Comparison of ENCODE assay signal across 8 mouse cellular contexts in genomic region chr16:10664921-10665894, GRCm38 (mm10).
DNase-seq lines count a peak whose midpoint lies in the region; ATAC-seq and TF ChIP-seq lines count a peak whose summit lies in the region.

No protein-coding gene starts in this region.

- H3K9me3 ChIP-seq in kidney, embryonic 16.5 days (ENCODE audit: low read length) = no peaks in the 10 kb centered on the region

- 0 out of 2 replicates have a peak, but pooled peaks cover 7% of the 10 kb centered on the region for H3K4me1 ChIP-seq in kidney, embryonic 16.5 days (ENCODE audit: insufficient read depth, low read length)
- peaks cover 6% of the 10 kb centered on the region; the same call in 1 of the 2 replicates for H3K4me1 ChIP-seq in spleen, adult 2 months (ENCODE audit: control insufficient read depth, insufficient read depth, insufficient read length)

- no peaks in the 10 kb centered on the region for H3K27me3 ChIP-seq in kidney, embryonic 16.5 days (ENCODE audit: insufficient read depth, low read length)
- no peaks in the 10 kb centered on the region for H3K27me3 ChIP-seq in spleen, adult 2 months (ENCODE audit: control insufficient read depth, insufficient read depth, low read length)

- 46% methylated on average over 12 of the region's 12 CpGs for WGBS in kidney, embryonic 16.5 days
- 41% methylated on average over 12 of the region's 12 CpGs for WGBS in spleen, adult 2 months

- H3K4me3 ChIP-seq in left cerebral cortex, adult 2 months = no peak overlapping the region
- no peak overlapping the region for H3K4me3 ChIP-seq in kidney, embryonic 16.5 days (ENCODE audit: low read length)
- no peak overlapping the region for H3K4me3 ChIP-seq in spleen, adult 2 months (ENCODE audit: extremely low read depth, insufficient read depth, insufficient read length)

- DNase-seq in left cerebral cortex, adult 2 months (ENCODE audit: extremely low spot score in 1 of 2, low spot score in 2 of 2) = peak in 1 of 2 experiments; percentile 28
- DNase-seq in left cerebral cortex, adult 8-10 months (ENCODE audit: low spot score in 2 of 2) = no peak
- peak; percentile 87 for DNase-seq in lung, postnatal 10 days
- DNase-seq in spleen, adult 2 months (ENCODE audit: low read depth in 1 of 2, low spot score in 2 of 2) = peak; percentile 31 to 53
- no peak for DNase-seq in urinary bladder, postnatal 4 days (ENCODE audit: low spot score in 2 of 2)

- no peaks in the 10 kb centered on the region for H3K36me3 ChIP-seq in kidney, embryonic 16.5 days (ENCODE audit: insufficient read depth, low read length)
- no peaks in the 10 kb centered on the region for H3K36me3 ChIP-seq in spleen, adult 2 months (ENCODE audit: control insufficient read depth, insufficient read depth, low read length)

- peak; percentile 71 for ATAC-seq in activated CD4-positive, CD25-positive, alpha-beta regulatory T cell, adult 4 months
- peak; percentile 89 for ATAC-seq in granulocyte monocyte progenitor cell, adult 5-6 weeks (replicated peaks; ENCODE audit: poor library complexity, severe bottlenecking)
- ATAC-seq in kidney, embryonic 16.5 days (ENCODE audit: low FRiP score, low TSS enrichment) = 0 out of 2 replicates have a peak, but pooled peaks have one; percentile 30

- intact Hi-C loops in left cerebral cortex, adult 2 months (cut with DNase I) = loop anchor here (5.0 to 10.0 kb wide), 3 partner anchors 102 to 180 kb away; partner anchors contain the start of genes Socs1 and Tnp2

- TF ChIP-seq CTCF in left cerebral cortex, adult 2 months (IDR thresholded peaks at IDR 0.05) = peak; percentile 60
- peak; percentile 73; the same call in 1 of the 2 replicates for TF ChIP-seq CTCF in spleen, adult 2 months (IDR thresholded peaks at IDR 0.05; ENCODE audit: extremely low read depth, insufficient read depth, insufficient read length, insufficient replicate concordance)

- peak overlapping the region; percentile 20; the same call in 1 of the 2 replicates for H3K27ac ChIP-seq in left cerebral cortex, adult 2 months
- H3K27ac ChIP-seq in kidney, embryonic 16.5 days (ENCODE audit: low read length) = peak overlapping the region; percentile 26; the same call in 1 of the 2 replicates
- H3K27ac ChIP-seq in spleen, adult 2 months (ENCODE audit: insufficient read depth, low read length) = peak overlapping the region; percentile 30; the same call in 1 of the 2 replicates

- no peak overlapping the region for H3K4me2 ChIP-seq in kidney, embryonic 16.5 days (replicated peaks; ENCODE audit: low read depth, low read length)

- TF ChIP-seq POLR2A in spleen, adult 2 months (IDR thresholded peaks at IDR 0.05; ENCODE audit: low read depth, low read length) = no peak

- H3K9ac ChIP-seq in kidney, embryonic 16.5 days (replicated peaks; ENCODE audit: low read length) = no peak overlapping the region

Comparison
In these comparisons a context has a peak if more than half of its experiments do, and no peak if none do; other contexts are left out.
1. DNase-seq: peak in lung, postnatal 10 days (single experiment) and spleen, adult 2 months (2 of 2); none in left cerebral cortex, adult 8-10 months (0 of 2) and urinary bladder, postnatal 4 days (0 of 2).
2. ATAC-seq: peak in every context shown above with its lines; median percentile 89 in granulocyte monocyte progenitor cell, adult 5-6 weeks; 71 in activated CD4-positive, CD25-positive, alpha-beta regulatory T cell, adult 4 months; 30 in kidney, embryonic 16.5 days.
3. Peak in every context shown above with its lines, with median percentiles within 50 percentile points of each other: H3K27ac ChIP-seq.